18 mouse cellular contexts compared by ENCODE assay signal in genomic region chr16:85145369-85145768, GRCm38 (mm10). TPM values are rescaled to one million over a fixed set of nuclear protein-coding genes. Genes with fewer than 3 reads are reported as not detected.
DNase-seq lines count a peak whose midpoint lies in the region; ATAC-seq and TF ChIP-seq lines count a peak whose summit lies in the region.
"Had no signal": no experiment of that assay in that cellular context is flagged by ENCODE, and none has a peak within 500 bp of the region (broad histone marks: within the 10 kb centered on the region; RNA-seq: fewer than 3 reads in every experiment).

No protein-coding gene starts in this region.

- H3K36me3 ChIP-seq in forebrain, embryonic 10.5 days (replicated peaks): peaks cover 7% of the 10 kb centered on the region
- H3K36me3 ChIP-seq in forebrain, postnatal 0 days (ENCODE audit: insufficient read depth): no peaks in the 10 kb centered on the region
- H3K36me3 ChIP-seq in midbrain, embryonic 10.5 days: peaks cover 4% of the 10 kb centered on the region
- H3K36me3 ChIP-seq in midbrain, postnatal 0 days (ENCODE audit: insufficient read depth, low read length): peaks cover 6% of the 10 kb centered on the region
- no peaks in the 10 kb centered on the region for H3K36me3 ChIP-seq in midbrain, embryonic 11.5 days (ENCODE audit: control insufficient read depth, insufficient read depth, low read length)
- H3K36me3 ChIP-seq: heart, embryonic 15.5 days; kidney, embryonic 15.5 days; lung, embryonic 15.5 days had no signal

- no peak for ATAC-seq in forebrain, postnatal 0 days
- ATAC-seq in midbrain, postnatal 0 days (ENCODE audit: low FRiP score): no peak
- peak; percentile 81 for ATAC-seq in midbrain, embryonic 11.5 days (ENCODE audit: low FRiP score)

- peaks cover 37% of the 10 kb centered on the region for H3K4me1 ChIP-seq in forebrain, embryonic 10.5 days
- no peaks in the 10 kb centered on the region for H3K4me1 ChIP-seq in forebrain, postnatal 0 days (ENCODE audit: insufficient read depth)
- H3K4me1 ChIP-seq in midbrain, embryonic 10.5 days: peaks cover 28% of the 10 kb centered on the region
- no peaks in the 10 kb centered on the region for H3K4me1 ChIP-seq in midbrain, postnatal 0 days (ENCODE audit: insufficient read depth, low read length)
- H3K4me1 ChIP-seq in midbrain, embryonic 11.5 days (ENCODE audit: control insufficient read depth, insufficient read depth, low read length): peaks cover 13% of the 10 kb centered on the region

- peak overlapping the region; percentile 69 for H3K27ac ChIP-seq in forebrain, embryonic 10.5 days
- H3K27ac ChIP-seq in forebrain, postnatal 0 days (ENCODE audit: low read depth, low read length): no peak overlapping the region
- peak overlapping the region; percentile 69 for H3K27ac ChIP-seq in midbrain, embryonic 10.5 days (replicated peaks)
- H3K27ac ChIP-seq in midbrain, postnatal 0 days (ENCODE audit: low read depth, low read length): no peak overlapping the region
- H3K27ac ChIP-seq in midbrain, embryonic 11.5 days (ENCODE audit: low read depth, low read length): no peak overlapping the region
- H3K27ac ChIP-seq: embryonic facial prominence, embryonic 13.5 days; heart, embryonic 15.5 days; kidney, embryonic 15.5 days; liver, embryonic 14.5 days; lung, embryonic 15.5 days had no signal

- WGBS in forebrain, embryonic 10.5 days: 55% methylated on average over 11 of the region's 11 CpGs
- WGBS in forebrain, postnatal 0 days: 63% methylated on average over 11 of the region's 11 CpGs
- 56% methylated on average over 11 of the region's 11 CpGs for WGBS in midbrain, embryonic 10.5 days
- WGBS in midbrain, postnatal 0 days: 31% methylated on average over 11 of the region's 11 CpGs
- 30% methylated on average over 11 of the region's 11 CpGs for WGBS in midbrain, embryonic 11.5 days

- no peaks in the 10 kb centered on the region for H3K9me3 ChIP-seq in forebrain, embryonic 10.5 days
- no peaks in the 10 kb centered on the region for H3K9me3 ChIP-seq in forebrain, postnatal 0 days (ENCODE audit: low read length)
- H3K9me3 ChIP-seq in midbrain, embryonic 10.5 days (replicated peaks): no peaks in the 10 kb centered on the region
- no peaks in the 10 kb centered on the region for H3K9me3 ChIP-seq in midbrain, postnatal 0 days (ENCODE audit: low read length)
- H3K9me3 ChIP-seq in midbrain, embryonic 11.5 days (ENCODE audit: control insufficient read depth, low read length): no peaks in the 10 kb centered on the region
- H3K9me3 ChIP-seq: embryonic facial prominence, embryonic 13.5 days; heart, embryonic 15.5 days; kidney, embryonic 15.5 days; lung, embryonic 15.5 days had no signal

- H3K4me2 ChIP-seq in forebrain, postnatal 0 days (ENCODE audit: low read depth): no peak overlapping the region
- H3K4me2 ChIP-seq in midbrain, postnatal 0 days (ENCODE audit: low read depth, low read length, poor library complexity, severe bottlenecking): no peak overlapping the region
- peak overlapping the region; percentile 16; the same call in 1 of the 2 replicates for H3K4me2 ChIP-seq in midbrain, embryonic 11.5 days
- H3K4me2 ChIP-seq: embryonic facial prominence, embryonic 13.5 days; heart, embryonic 15.5 days; kidney, embryonic 15.5 days; lung, embryonic 15.5 days had no signal

- no peak for TF ChIP-seq CTCF in forebrain, postnatal 0 days (IDR thresholded peaks at IDR 0.05; ENCODE audit: low read depth)
- no peak for TF ChIP-seq CTCF in midbrain, postnatal 0 days (IDR thresholded peaks at IDR 0.05)

- H3K9ac ChIP-seq in forebrain, postnatal 0 days: no peak overlapping the region
- no peak overlapping the region for H3K9ac ChIP-seq in midbrain, postnatal 0 days (replicated peaks; ENCODE audit: low read length, poor library complexity, severe bottlenecking)
- H3K9ac ChIP-seq in midbrain, embryonic 11.5 days (ENCODE audit: low read length): no peak overlapping the region
- H3K9ac ChIP-seq: embryonic facial prominence, embryonic 13.5 days; heart, embryonic 15.5 days; kidney, embryonic 15.5 days; liver, embryonic 14.5 days; lung, embryonic 15.5 days had no signal

- H3K27me3 ChIP-seq in forebrain, embryonic 10.5 days (ENCODE audit: poor library complexity, severe bottlenecking): no peaks in the 10 kb centered on the region
- no peaks in the 10 kb centered on the region for H3K27me3 ChIP-seq in forebrain, postnatal 0 days (ENCODE audit: insufficient read depth, low read length)
- H3K27me3 ChIP-seq in midbrain, embryonic 10.5 days (ENCODE audit: low read depth, poor library complexity, severe bottlenecking): no peaks in the 10 kb centered on the region; the same call in 1 of the 2 replicates
- H3K27me3 ChIP-seq in midbrain, postnatal 0 days (ENCODE audit: insufficient read depth, low read length): no peaks in the 10 kb centered on the region
- H3K27me3 ChIP-seq in midbrain, embryonic 11.5 days (ENCODE audit: control insufficient read depth, insufficient read depth, low read length): no peaks in the 10 kb centered on the region
- H3K27me3 ChIP-seq: embryonic facial prominence, embryonic 13.5 days; heart, embryonic 15.5 days; kidney, embryonic 15.5 days; lung, embryonic 15.5 days had no signal

- H3K4me3 ChIP-seq in forebrain, embryonic 10.5 days: peak overlapping the region; percentile 8; the same call in 1 of the 2 replicates
- no peak overlapping the region for H3K4me3 ChIP-seq in forebrain, postnatal 0 days (ENCODE audit: low read depth, low read length)
- peak overlapping the region; percentile 30 for H3K4me3 ChIP-seq in midbrain, embryonic 10.5 days
- no peak overlapping the region for H3K4me3 ChIP-seq in midbrain, postnatal 0 days (ENCODE audit: low read depth, low read length)
- no peak overlapping the region for H3K4me3 ChIP-seq in midbrain, embryonic 11.5 days (ENCODE audit: low read depth, low read length)
- H3K4me3 ChIP-seq: embryonic facial prominence, embryonic 13.5 days; heart, embryonic 15.5 days; kidney, embryonic 15.5 days; lung, embryonic 15.5 days had no signal

- no peak for DNase-seq in forebrain, embryonic 10.5 days (ENCODE audit: extremely low spot score, low spot score)
- no peak for DNase-seq in forebrain, postnatal 0 days
- peak; percentile 46 for DNase-seq in midbrain, embryonic 10.5 days (ENCODE audit: low spot score)
- no peak for DNase-seq in midbrain, postnatal 0 days (ENCODE audit: low spot score)
- peak; percentile 88 for DNase-seq in midbrain, embryonic 11.5 days (ENCODE audit: low spot score, missing footprints)
- DNase-seq in layer of hippocampus, postnatal 10 days (ENCODE audit: low spot score in 2 of 2): no peak
- DNase-seq in cerebellum, adult 9-10 months: no peak
- no peak for DNase-seq in frontal cortex, postnatal 14 days (ENCODE audit: low spot score in 2 of 2)
- DNase-seq: adrenal gland, adult 8-10 months; gastrocnemius, postnatal 25 days; lung, postnatal 4 days; right cerebral cortex, postnatal 4 days; thymus, postnatal 25 days had no signal

RNA-seq across cellular contexts. Expression of gene App, which starts 28.2 kb away (rescaled TPM):
- 86.1 and 91.3 TPM in 2 replicates for polyA plus RNA-seq in forebrain, embryonic 10.5 days (2016; fragmentation: Nextera tagmentation; extraction: Ambion mirVana)
- total RNA-seq in forebrain, postnatal 0 days (2014; rRNA removed): 368 and 493 TPM in 2 replicates
- polyA plus RNA-seq in forebrain, postnatal 0 days (2015; fragmentation: Nextera tagmentation; extraction: Ambion mirVana): 289 and 433 TPM in 2 replicates
- polyA plus RNA-seq in midbrain, embryonic 10.5 days (2016; fragmentation: Nextera tagmentation; extraction: Ambion mirVana): 107 and 133 TPM in 2 replicates
- 597 and 628 TPM in 2 replicates for total RNA-seq in midbrain, postnatal 0 days (2014; rRNA removed)
- polyA plus RNA-seq in midbrain, postnatal 0 days (2015; fragmentation: Nextera tagmentation; extraction: Ambion mirVana): 511 and 515 TPM in 2 replicates
- 157 and 166 TPM in 2 replicates for polyA plus RNA-seq in midbrain, embryonic 11.5 days (2014; fragmentation: Nextera tagmentation; extraction: Ambion mirVana)
- 1,000 to 10,000 TPM; 1,081 to 1,149 TPM for total RNA-seq in layer of hippocampus, postnatal 10 days (2021)

Comparison
In these comparisons a context has a peak if more than half of its experiments do, and no peak if none do; other contexts are left out.
1. DNase-seq: peak in midbrain, embryonic 10.5 days (single experiment) and midbrain, embryonic 11.5 days (single experiment); none in forebrain, embryonic 10.5 days (single experiment), forebrain, postnatal 0 days (single experiment), midbrain, postnatal 0 days (single experiment), layer of hippocampus, postnatal 10 days (0 of 2), cerebellum, adult 9-10 months (single experiment) and frontal cortex, postnatal 14 days (0 of 2).
2. H3K27ac ChIP-seq: peak in forebrain, embryonic 10.5 days (single experiment) and midbrain, embryonic 10.5 days (single experiment); none in forebrain, postnatal 0 days (single experiment), midbrain, postnatal 0 days (single experiment) and midbrain, embryonic 11.5 days (single experiment).
3. H3K4me3 ChIP-seq: peak in forebrain, embryonic 10.5 days (single experiment) and midbrain, embryonic 10.5 days (single experiment); none in forebrain, postnatal 0 days (single experiment), midbrain, postnatal 0 days (single experiment) and midbrain, embryonic 11.5 days (single experiment).